Mouse (Mus musculus) midbrain, embryonic 14.5 days (tissue): ENCODE measurements at regions not wholly inside any gene's neighbourhood (a gene's known extent, or its start where the extent isn't known, plus 50 kb on each side); places are given as distances from the start of the nearest gene placed in this dataset.
A peak's percentile ranks its signal among the peaks of the same experiment; 100 is the strongest.

Experiments used
- ATAC-seq: fragments of 200-750 bp; cut with Nextera tagmentation; 2 replicates; pipeline ENCODE4 v1.8.0; 2017; ENCODE audit warnings: moderate number of reproducible peaks, moderate library complexity; ENCODE audit not compliant: low FRiP score, low TSS enrichment
- DNase-seq: peaks from one replicate; pipeline ENCODE4 v3.0.0-alpha.2; 2015
- H3K27ac ChIP-seq: fragments of 300-500 bp; sonication (generic); replicated peaks from 2 replicates; pipeline ENCODE4 v1.5.1; 2014; ENCODE audit warnings: mild to moderate bottlenecking, low read depth, low read length, moderate library complexity
- H3K27me3 ChIP-seq: fragments of 300-500 bp; sonication (generic); 2 replicates; pipeline ENCODE4 v1.6.1; 2014; ENCODE audit warnings: low read length, control low read depth, mixed read lengths; ENCODE audit not compliant: control insufficient read depth, insufficient read depth
- H3K36me3 ChIP-seq: fragments of 300-500 bp; sonication (generic); 2 replicates; pipeline ENCODE4 v1.6.1; 2014; ENCODE audit warnings: low read length, control low read depth; ENCODE audit not compliant: control insufficient read depth, insufficient read depth
- H3K4me1 ChIP-seq: fragments of 300-500 bp; sonication (generic); 2 replicates; pipeline ENCODE4 v1.6.1; 2014; ENCODE audit warnings: mild to moderate bottlenecking, antibody characterized with exemption, low read length, control low read depth; ENCODE audit not compliant: control insufficient read depth, insufficient read depth
- H3K4me2 ChIP-seq: fragments of 300-500 bp; sonication (generic); 2 replicates; pipeline ENCODE4 v1.6.1; 2014; ENCODE audit warnings: mild to moderate bottlenecking, low read length, moderate library complexity
- H3K4me3 ChIP-seq: fragments of 300-500 bp; sonication (generic); replicated peaks from 2 replicates; pipeline ENCODE4 v1.5.1; 2014; ENCODE audit warnings: low read depth, low read length
- H3K9ac ChIP-seq: fragments of 300-500 bp; sonication (generic); replicated peaks from 2 replicates; pipeline ENCODE4 v1.6.1; 2014; ENCODE audit warnings: mild to moderate bottlenecking, low read length, moderate library complexity
- H3K9me3 ChIP-seq: fragments of 300-500 bp; sonication (generic); 2 replicates; pipeline ENCODE4 v1.6.1; 2016; ENCODE audit warnings: low read length, control low read depth, mixed read lengths; ENCODE audit not compliant: control insufficient read depth
- WGBS: fragments of 180-500 bp; shearing (Covaris S2); extraction: QIAGEN DNeasy Blood & Tissue Kit; methylation state at CpG from one replicate; pipeline ENCODE4 v1.1.7; 2014; 5-methylcytosine and 5-hydroxymethylcytosine counted together

- H3K27ac ChIP-seq: no peak overlapping the region
- DNase-seq (no peak), ATAC-seq (no peak)
- H3K4me2 ChIP-seq: no peak overlapping the region
- WGBS: 77% methylated on average over 5 of the region's 5 CpGs
- H3K9ac ChIP-seq: no peak overlapping the region
- no peaks in the 10 kb centered on the region for H3K4me1 ChIP-seq
- no peaks in the 10 kb centered on the region for H3K36me3 ChIP-seq
- H3K4me3 ChIP-seq: no peak overlapping the region
- no peaks in the 10 kb centered on the region for H3K27me3 ChIP-seq
- H3K9me3 ChIP-seq: no peaks in the 10 kb centered on the region
Measured at GRCm38 (mm10) chr2:148107607-148108115, 60.9 kb upstream of the Foxa2 start.

DNA sequence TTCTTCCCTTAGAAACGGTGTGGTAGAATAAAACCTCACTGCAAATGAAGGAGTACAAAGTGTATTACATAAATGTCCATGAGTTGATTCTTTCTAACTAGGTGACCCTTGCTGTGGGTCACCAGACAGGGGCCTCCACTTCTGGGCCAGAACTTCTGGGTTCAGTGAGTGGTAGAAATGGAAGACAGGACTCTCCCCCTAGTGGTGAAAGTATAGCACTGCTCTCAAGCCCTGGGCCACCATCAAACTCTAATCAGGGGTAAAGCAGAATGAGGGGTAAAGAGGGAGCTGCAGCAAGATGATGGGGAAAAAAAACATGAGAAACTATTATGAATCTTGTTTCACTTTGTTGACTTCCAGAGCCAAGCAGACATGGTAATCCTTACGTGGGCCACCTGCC, 63.4 kb upstream of the Foxa2 start:
- DNase-seq: peak; percentile 10
- H3K9ac ChIP-seq: no peak overlapping the region

GRCm38 (mm10) chr2:148111889-148112288, 65.1 kb upstream of the Foxa2 start:
- 23% methylated on average over 10 of the region's 10 CpGs for WGBS
- DNase-seq: peak; percentile 77
- no peak; the same call in 1 of the 2 replicates for ATAC-seq
- Histone ChIP-seq H3K9ac (no peak overlapping the region), H3K4me2 (peak overlapping the region; percentile 40), H3K4me3 (0 out of 2 replicates have a peak overlapping the region, but pooled peaks have one; percentile 5), H3K4me1 (no peaks in the 10 kb centered on the region), H3K9me3 (no peaks in the 10 kb centered on the region), H3K36me3 (no peaks in the 10 kb centered on the region), H3K27ac (no peak overlapping the region), H3K27me3 (no peaks in the 10 kb centered on the region)

More for the DNA sequence above, 63.4 kb upstream of the Foxa2 start:
- no peak overlapping the region for H3K27ac ChIP-seq
- 52% methylated on average over 2 of the region's 2 CpGs for WGBS
- no peak for ATAC-seq
- no peaks in the 10 kb centered on the region for H3K27me3 ChIP-seq
- H3K4me3 ChIP-seq: no peak overlapping the region
- no peaks in the 10 kb centered on the region for H3K9me3 ChIP-seq
- no peaks in the 10 kb centered on the region for H3K36me3 ChIP-seq
- H3K4me1 ChIP-seq: no peaks in the 10 kb centered on the region
- H3K4me2 ChIP-seq: no peak overlapping the region

- ATAC-seq (no peak), DNase-seq (no peak)
- Histone ChIP-seq H3K36me3 (no peaks in the 10 kb centered on the region), H3K4me2 (no peak overlapping the region), H3K27me3 (no peaks in the 10 kb centered on the region), H3K4me3 (no peak overlapping the region), H3K9ac (no peak overlapping the region), H3K27ac (no peak overlapping the region), H3K4me1 (no peaks in the 10 kb centered on the region), H3K9me3 (no peaks in the 10 kb centered on the region)
- 66% methylated on average over 2 of the region's 2 CpGs for WGBS
Measured at GRCm38 (mm10) chr2:148113184-148113583, 66.4 kb upstream of the Foxa2 start.

DNA sequence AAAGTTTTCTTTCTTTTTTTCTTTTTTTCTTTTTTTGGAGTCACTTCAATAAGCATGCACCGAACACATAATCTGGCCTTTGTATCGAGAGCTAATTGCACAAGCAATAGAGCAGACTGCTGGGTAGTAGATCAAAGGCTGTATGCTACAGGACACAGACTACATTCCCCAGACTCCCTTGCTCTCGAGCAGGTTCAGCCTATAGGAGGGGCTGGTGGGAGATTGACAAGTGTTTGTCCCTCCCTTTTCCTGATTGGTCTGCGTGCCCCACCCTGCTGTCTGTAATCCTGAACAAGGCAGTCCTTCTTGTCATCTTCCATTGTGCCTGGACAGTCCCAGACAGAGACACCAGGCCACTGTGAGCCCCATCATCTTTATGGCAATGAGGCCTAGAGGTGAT, 67.8 kb upstream of the Foxa2 start:
- no peaks in the 10 kb centered on the region for H3K9me3 ChIP-seq
- peak; percentile 61 for DNase-seq
- no peak overlapping the region for H3K4me3 ChIP-seq
- no peaks in the 10 kb centered on the region for H3K4me1 ChIP-seq
- ATAC-seq: peak; percentile 84
- H3K27me3 ChIP-seq: no peaks in the 10 kb centered on the region
- no peak overlapping the region for H3K9ac ChIP-seq
- H3K27ac ChIP-seq: no peak overlapping the region
- 27% methylated on average over 4 of the region's 4 CpGs for WGBS
- no peaks in the 10 kb centered on the region for H3K36me3 ChIP-seq
- no peak overlapping the region for H3K4me2 ChIP-seq

DNA sequence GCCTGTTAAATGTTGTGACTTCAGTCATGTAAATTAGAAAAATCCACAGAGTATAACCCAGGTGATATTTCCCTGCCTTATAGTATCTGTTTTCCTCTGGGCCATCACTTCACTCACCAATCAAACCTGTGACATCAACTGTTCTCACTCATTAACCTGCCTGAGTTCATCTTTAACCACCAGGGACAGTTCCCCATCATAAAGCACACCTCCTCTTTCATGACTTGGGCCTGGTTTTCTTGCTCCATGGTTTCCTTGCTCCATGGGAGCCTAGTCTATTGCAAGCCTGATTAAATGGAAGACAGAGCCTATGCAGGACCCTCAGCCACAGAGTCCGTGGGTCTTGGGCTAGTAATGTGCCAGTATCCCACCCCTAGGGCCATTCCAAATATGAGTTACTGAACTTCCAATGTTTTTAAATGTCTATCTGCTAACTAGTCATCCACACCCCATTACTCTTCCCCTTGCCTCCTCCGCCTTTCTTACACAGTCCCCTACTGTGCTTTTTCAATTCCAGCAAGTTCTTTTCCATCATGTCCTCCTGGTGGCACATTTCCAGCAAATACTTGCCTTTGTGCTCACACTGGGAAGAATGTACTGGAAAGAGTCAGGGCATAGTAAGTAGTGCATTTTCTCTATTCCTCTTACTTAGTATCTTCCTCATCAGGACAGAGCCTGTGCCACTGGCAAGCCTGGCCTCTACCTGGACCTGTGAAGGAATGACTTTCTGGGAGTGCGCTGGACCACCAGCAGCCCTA, 69.4 kb upstream of the Foxa2 start:
- no peak for DNase-seq
- H3K4me2 ChIP-seq: no peak overlapping the region
- H3K4me1 ChIP-seq: no peaks in the 10 kb centered on the region
- no peaks in the 10 kb centered on the region for H3K9me3 ChIP-seq
- 88% methylated on average over 3 of the region's 3 CpGs for WGBS
- no peak overlapping the region for H3K9ac ChIP-seq
- H3K27me3 ChIP-seq: no peaks in the 10 kb centered on the region
- no peak for ATAC-seq
- no peak overlapping the region for H3K27ac ChIP-seq
- H3K4me3 ChIP-seq: no peak overlapping the region
- H3K36me3 ChIP-seq: no peaks in the 10 kb centered on the region

GRCm38 (mm10) chr2:148117420-148117819, 70.7 kb upstream of the Foxa2 start:
- Histone ChIP-seq H3K9me3 (no peaks in the 10 kb centered on the region), H3K36me3 (no peaks in the 10 kb centered on the region), H3K4me1 (no peaks in the 10 kb centered on the region), H3K27ac (no peak overlapping the region), H3K4me2 (no peak overlapping the region), H3K9ac (no peak overlapping the region), H3K4me3 (no peak overlapping the region), H3K27me3 (no peaks in the 10 kb centered on the region)
- no peak for ATAC-seq
- DNase-seq: no peak
- 63% methylated on average over 2 of the region's 2 CpGs for WGBS

DNA sequence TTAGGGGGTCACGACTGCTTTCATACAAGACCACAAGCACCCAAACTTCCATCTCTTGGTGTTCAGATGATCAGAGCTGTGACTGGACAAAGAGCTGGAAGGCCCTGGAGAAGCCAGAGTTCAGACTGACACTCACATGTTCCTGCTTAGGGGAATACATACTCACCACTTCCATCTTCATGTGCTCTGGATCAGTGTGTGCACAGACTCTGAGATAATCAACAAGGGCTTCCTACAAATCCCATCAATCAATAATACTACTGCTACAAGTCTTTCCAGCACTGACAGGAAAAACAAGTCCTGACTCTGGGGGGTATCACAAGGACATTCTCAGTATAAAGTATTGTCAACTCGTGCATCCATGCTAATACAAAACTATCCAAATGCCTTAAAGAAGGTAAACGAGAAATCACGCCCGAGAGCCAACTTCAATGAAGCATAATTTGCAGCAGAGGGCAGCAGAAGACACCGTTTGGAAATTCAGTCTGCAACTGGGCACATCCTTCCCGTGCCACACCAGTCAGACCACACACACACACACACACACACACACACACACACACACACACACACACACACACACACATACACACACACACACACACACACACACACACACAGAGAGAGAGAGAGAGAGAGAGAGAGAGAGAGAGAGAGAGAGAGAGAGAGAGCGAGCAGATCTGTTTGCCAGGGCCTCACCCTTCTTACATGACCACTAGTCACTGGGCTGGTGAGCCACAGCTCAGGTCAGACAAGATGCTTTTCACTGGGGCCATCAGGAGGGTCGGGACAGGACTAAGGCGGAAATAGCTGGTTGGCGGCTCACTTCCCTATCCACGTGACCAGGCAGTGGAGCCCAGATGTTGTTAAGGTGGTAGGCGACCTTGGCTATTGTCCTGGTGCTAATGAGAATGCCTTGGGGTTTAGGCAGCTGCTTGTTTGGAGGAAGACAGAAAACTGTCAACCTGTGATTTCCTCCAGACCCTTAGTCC, 75.4 kb upstream of the Foxa2 start:
- no peaks in the 10 kb centered on the region for H3K36me3 ChIP-seq
- H3K4me1 ChIP-seq: no peaks in the 10 kb centered on the region
- H3K9me3 ChIP-seq: no peaks in the 10 kb centered on the region
- no peak overlapping the region for H3K9ac ChIP-seq
- ATAC-seq (no peak), DNase-seq (peak; percentile 81)
- H3K4me2 ChIP-seq: no peak overlapping the region
- no peak overlapping the region for H3K27ac ChIP-seq
- no peak overlapping the region for H3K4me3 ChIP-seq
- WGBS: 44% methylated on average over 13 of the region's 13 CpGs
- no peaks in the 10 kb centered on the region for H3K27me3 ChIP-seq
